Mouse (Mus musculus) intestine, postnatal 0 days (tissue): ENCODE data around the gene Glul. TPM values are rescaled to one million over a fixed set of nuclear protein-coding genes. Genes with fewer than 3 reads are reported as not detected.

Experiments
- ATAC-seq: fragments of 200-750 bp; cut with Nextera tagmentation; 2 replicates; pipeline ENCODE4 v1.8.0; 2017; ENCODE audit warnings: mild to moderate bottlenecking, moderate TSS enrichment, moderate library complexity
- H3K27ac ChIP-seq: fragments of 300-500 bp; sonication (generic); 2 replicates; pipeline ENCODE4 v1.5.1; 2014; ENCODE audit warnings: mild to moderate bottlenecking, low read depth, low read length, moderate library complexity
- H3K27me3 ChIP-seq: fragments of 300-500 bp; sonication (generic); replicated peaks from 2 replicates; pipeline ENCODE4 v1.6.1; 2014; ENCODE audit warnings: low read length, mixed read lengths; ENCODE audit not compliant: control insufficient read depth, insufficient read depth
- H3K36me3 ChIP-seq: fragments of 300-500 bp; sonication (generic); 2 replicates; pipeline ENCODE4 v1.6.1; 2014; ENCODE audit warnings: mild to moderate bottlenecking, moderate library complexity; ENCODE audit not compliant: control insufficient read depth, insufficient read depth
- H3K4me1 ChIP-seq: fragments of 300-500 bp; sonication (generic); replicated peaks from 2 replicates; pipeline ENCODE4 v1.6.1; 2014; ENCODE audit warnings: antibody characterized with exemption, low read length, mixed read lengths; ENCODE audit not compliant: control insufficient read depth, insufficient read depth
- H3K4me2 ChIP-seq: fragments of 300-500 bp; sonication (generic); replicated peaks from 2 replicates; pipeline ENCODE4 v1.6.1; 2014; ENCODE audit warnings: low read depth, mild to moderate bottlenecking, moderate library complexity
- H3K4me3 ChIP-seq: fragments of 300-500 bp; sonication (generic); 2 replicates; pipeline ENCODE4 v1.5.1; 2014; ENCODE audit warnings: low read depth, low read length
- H3K9ac ChIP-seq: fragments of 300-500 bp; sonication (generic); 2 replicates; pipeline ENCODE4 v1.6.1; 2014; ENCODE audit warnings: mild to moderate bottlenecking, low read depth, low read length
- H3K9me3 ChIP-seq: fragments of 300-500 bp; sonication (generic); 2 replicates; pipeline ENCODE4 v1.6.1; 2016; ENCODE audit warnings: mixed run types; ENCODE audit not compliant: control insufficient read depth
- CTCF ChIP-seq: sonication (generic); IDR thresholded peaks from 2 replicates; pipeline ENCODE4 v1.5.1; 2016; ENCODE audit warnings: low read depth, mild to moderate bottlenecking, control low read depth, antibody characterized with exemption, moderate library complexity
- WGBS: fragments of 180-500 bp; shearing (Covaris S2); extraction: QIAGEN DNeasy Blood & Tissue Kit; methylation state at CpG from one replicate; pipeline ENCODE4 v1.1.7; 2014; 5-methylcytosine and 5-hydroxymethylcytosine counted together
- polyA plus RNA-seq: library from polyadenylated mRNA; unstranded; fragments of >200 nt; fragmentation: Nextera tagmentation; extraction: Ambion mirVana; gene quantifications from 2 replicates; pipeline ENCODE4 v1.2.1, GENCODE M21; 2015

Glul gene
- polyA plus RNA-seq, 1 experiment from 2014 or later: 92.9 TPM

DNA sequence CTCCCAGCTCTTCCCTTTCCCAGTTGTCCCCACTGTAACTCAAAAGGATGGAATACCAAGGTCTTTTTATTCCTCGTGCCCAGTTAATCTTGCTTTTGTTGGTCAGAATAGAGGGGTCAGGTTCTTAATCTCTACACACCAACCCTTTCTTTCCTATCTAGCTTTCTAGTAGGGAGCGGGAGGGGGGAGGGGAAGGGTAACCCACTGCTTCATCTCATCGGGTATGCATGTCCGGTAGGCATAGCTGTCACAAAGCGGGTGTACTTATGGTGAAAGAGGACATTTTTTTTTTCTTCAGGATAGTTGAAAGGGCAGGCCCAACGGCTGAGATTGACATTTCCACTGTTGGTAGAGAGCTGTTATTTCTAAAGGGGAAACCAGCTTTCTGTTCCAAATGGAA lies 8.5 kb downstream of the Glul start:
- Histone ChIP-seq H3K27ac (no peak overlapping the region), H3K36me3 (peaks cover 60% of the 10 kb centered on the region)

GRCm38 (mm10) chr1:153908741-153909140 lies 9.0 kb downstream of the Glul start:
- ATAC-seq: no peak
- H3K4me1 ChIP-seq: no peaks in the 10 kb centered on the region
- WGBS: 81% methylated on average over 4 of the region's 4 CpGs
- no peak overlapping the region; the same call in 1 of the 2 replicates for H3K27ac ChIP-seq
- no peaks in the 10 kb centered on the region for H3K27me3 ChIP-seq
- H3K4me2 ChIP-seq: no peak overlapping the region
- H3K36me3 ChIP-seq: peaks cover 55% of the 10 kb centered on the region
- TF ChIP-seq CTCF: no peak
- H3K4me3 ChIP-seq: no peak overlapping the region
- no peak overlapping the region for H3K9ac ChIP-seq
- H3K9me3 ChIP-seq: no peaks in the 10 kb centered on the region

More for the DNA sequence above, 8.5 kb downstream of the Glul start:
- no peak for TF ChIP-seq CTCF
- H3K4me2 ChIP-seq: no peak overlapping the region
- WGBS: 93% methylated on average over 6 of the region's 6 CpGs
- H3K4me3 ChIP-seq: no peak overlapping the region
- ATAC-seq: no peak
- no peaks in the 10 kb centered on the region for H3K9me3 ChIP-seq
- H3K9ac ChIP-seq: no peak overlapping the region
- no peaks in the 10 kb centered on the region for H3K4me1 ChIP-seq
- H3K27me3 ChIP-seq: no peaks in the 10 kb centered on the region

DNA sequence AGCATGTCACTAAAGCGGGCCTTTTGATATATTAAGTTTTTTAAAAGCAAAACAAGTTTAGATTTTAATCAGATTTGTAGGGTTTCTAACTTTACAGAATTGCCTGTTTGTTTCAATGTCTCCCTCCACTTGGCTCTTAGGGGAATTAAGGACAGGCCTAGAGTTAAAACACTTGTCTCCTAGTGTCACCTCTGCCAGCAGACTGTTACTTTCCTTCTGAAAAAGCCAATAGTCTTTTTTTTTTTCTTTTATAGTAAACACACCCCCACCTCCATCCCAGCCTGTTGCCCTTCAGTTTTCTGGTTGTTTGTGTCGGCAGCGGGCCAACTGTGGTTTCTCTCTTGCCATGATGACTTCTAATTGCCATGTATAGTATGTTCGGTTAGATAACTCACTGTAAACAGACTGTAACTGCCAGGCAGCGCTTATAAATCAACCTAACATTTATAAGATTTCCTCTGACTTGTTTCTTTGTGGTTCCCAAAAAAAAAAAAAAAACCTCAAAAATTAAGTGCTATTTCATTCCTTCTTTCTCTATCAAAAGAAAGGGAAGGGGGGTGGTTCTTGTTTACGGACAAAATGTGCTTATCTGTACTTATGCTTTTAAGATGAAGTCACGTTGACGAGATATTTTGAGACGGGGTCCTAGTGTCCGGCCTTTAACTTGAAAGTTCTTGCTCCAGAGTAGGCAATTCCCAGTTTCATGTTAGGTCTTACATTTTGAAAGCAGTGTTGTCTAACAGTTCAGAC lies 9.6 kb downstream of the Glul start:
- no peak for ATAC-seq
- Histone ChIP-seq H3K27ac (no peak overlapping the region; the same call in 1 of the 2 replicates), H3K27me3 (no peaks in the 10 kb centered on the region), H3K4me2 (no peak overlapping the region), H3K9ac (no peak overlapping the region), H3K9me3 (no peaks in the 10 kb centered on the region), H3K4me3 (no peak overlapping the region), H3K36me3 (peaks cover 52% of the 10 kb centered on the region), H3K4me1 (no peaks in the 10 kb centered on the region)
- no peak for TF ChIP-seq CTCF
- WGBS: 75% methylated on average over 10 of the region's 10 CpGs

- ATAC-seq: no peak
- WGBS: 87% methylated on average over 9 of the region's 9 CpGs
Measured at GRCm38 (mm10) chr1:153909963-153910291, 10.2 kb downstream of the Glul start.

DNA sequence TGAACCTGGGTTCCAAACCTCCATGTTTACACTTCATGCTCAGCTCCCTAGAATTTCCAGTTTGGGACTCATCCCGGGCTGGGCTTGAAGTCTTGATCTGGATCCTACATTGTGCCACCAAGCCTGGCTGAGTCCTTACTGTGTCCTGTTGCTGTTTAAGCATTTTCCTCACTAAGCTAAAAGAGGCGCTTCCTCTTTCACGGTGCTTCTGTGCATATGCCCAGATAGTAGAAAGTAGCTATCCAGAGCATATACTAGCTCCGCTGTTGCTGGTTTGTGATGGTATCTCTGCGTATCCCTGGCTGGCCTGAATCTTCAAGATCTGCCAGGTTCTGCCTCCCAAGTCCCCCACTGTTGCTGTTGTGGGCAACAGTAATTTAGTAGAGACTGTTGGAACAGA lies 10.7 kb downstream of the Glul start:
- H3K27me3 ChIP-seq: no peaks in the 10 kb centered on the region
- no peaks in the 10 kb centered on the region for H3K9me3 ChIP-seq
- no peak overlapping the region for H3K27ac ChIP-seq
- H3K36me3 ChIP-seq: peaks cover 43% of the 10 kb centered on the region
- 82% methylated on average over 5 of the region's 5 CpGs for WGBS
- H3K4me1 ChIP-seq: no peaks in the 10 kb centered on the region
- H3K4me3 ChIP-seq: no peak overlapping the region
- no peak overlapping the region for H3K9ac ChIP-seq
- no peak overlapping the region for H3K4me2 ChIP-seq
- ATAC-seq: no peak
- TF ChIP-seq CTCF: no peak

More at GRCm38 (mm10) chr1:153909963-153910291, 10.2 kb downstream of the Glul start:
- Histone ChIP-seq H3K4me2 (no peak overlapping the region), H3K27me3 (no peaks in the 10 kb centered on the region), H3K4me1 (no peaks in the 10 kb centered on the region), H3K9me3 (no peaks in the 10 kb centered on the region), H3K9ac (no peak overlapping the region), H3K27ac (no peak overlapping the region), H3K4me3 (no peak overlapping the region), H3K36me3 (peaks cover 47% of the 10 kb centered on the region)
- TF ChIP-seq CTCF: no peak

DNA sequence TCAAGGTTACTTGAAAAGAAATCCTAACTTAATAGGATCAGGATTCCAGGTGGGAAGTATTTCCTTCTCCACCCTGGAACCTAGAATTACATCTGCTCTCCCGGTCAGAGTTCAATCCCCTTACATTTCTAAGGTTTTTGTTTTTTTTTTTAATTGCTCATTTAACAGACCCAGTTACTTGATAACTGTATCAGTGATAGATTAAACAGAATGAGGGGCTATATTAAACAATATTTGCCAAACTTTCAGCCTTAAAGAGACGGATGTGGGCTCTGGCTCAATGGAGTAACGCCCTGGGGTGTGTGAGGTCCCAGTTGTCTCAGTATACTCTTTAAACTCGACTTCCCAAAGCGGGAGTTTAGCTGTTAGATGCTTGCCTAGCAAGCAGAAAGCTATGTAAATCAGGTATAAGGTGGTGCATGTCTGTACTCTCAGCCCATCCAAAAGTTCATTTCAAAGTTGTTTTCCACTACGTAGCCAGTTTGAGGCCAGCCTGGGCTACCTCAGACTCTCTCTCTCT lies 11.6 kb downstream of the Glul start:
- no peak overlapping the region for H3K4me3 ChIP-seq
- no peaks in the 10 kb centered on the region for H3K9me3 ChIP-seq
- H3K9ac ChIP-seq: no peak overlapping the region
- H3K36me3 ChIP-seq: peaks cover 34% of the 10 kb centered on the region
- no peak overlapping the region for H3K27ac ChIP-seq
- WGBS: 57% methylated on average over 6 of the region's 6 CpGs
- H3K27me3 ChIP-seq: no peaks in the 10 kb centered on the region
- no peaks in the 10 kb centered on the region for H3K4me1 ChIP-seq
- no peak for ATAC-seq
- TF ChIP-seq CTCF: no peak
- no peak overlapping the region for H3K4me2 ChIP-seq
